Mouse (Mus musculus) erythroblast, embryonic 14.5 days (primary cell): ENCODE results near the gene Ank3.

ENCODE experiments used
- GATA1 ChIP-seq: IDR thresholded peaks from 2 replicates; pipeline ENCODE4 v1.6.1; 2012; ENCODE audit warnings: low read length, inconsistent platforms, mixed read lengths
- TAL1 ChIP-seq: IDR thresholded peaks from 3 replicates; pipeline ENCODE4 v1.6.1; 2012; ENCODE audit warnings: low read length, inconsistent platforms, mixed read lengths

GRCm38 (mm10) chr10:69577061-69577728, 178.6 kb downstream of the Ank3 start:
- TF ChIP-seq GATA1, result no peak
- TF ChIP-seq TAL1, result no peak
